Comparison of ENCODE assay signal across 8 mouse cellular contexts in the genomic region with DNA sequence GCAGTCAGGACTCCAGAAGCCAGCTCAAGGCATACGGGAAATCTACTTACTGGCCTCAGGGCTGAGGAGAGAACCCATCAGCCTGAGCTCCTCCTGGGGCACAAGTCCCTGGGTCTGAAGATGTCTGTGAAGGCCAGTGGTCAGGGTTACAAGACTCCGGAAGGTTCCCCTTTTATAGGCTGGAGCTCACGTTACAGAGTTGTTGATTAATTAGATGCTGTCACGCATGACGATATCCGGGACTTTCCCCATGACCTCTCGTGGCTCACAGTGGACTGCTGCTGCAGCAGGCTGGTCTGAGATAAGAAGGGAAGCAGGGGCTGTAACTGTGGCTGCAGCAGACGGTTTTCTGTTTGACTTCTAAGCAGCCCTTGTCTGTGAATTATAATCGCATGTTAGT. TPM values are rescaled to one million over a fixed set of nuclear protein-coding genes. Genes with fewer than 3 reads are reported as not detected.
DNase-seq lines count a peak whose midpoint lies in the region; ATAC-seq lines count a peak whose summit lies in the region.

No protein-coding gene starts in this region.

- WGBS in intestine, embryonic 15.5 days, result 3% methylated on average over 9 of the region's 9 CpGs
- 2% methylated on average over 9 of the region's 9 CpGs for WGBS in liver, embryonic 15.5 days (ENCODE audit: insufficient replicate concordance)
- WGBS in forebrain, embryonic 12.5 days, result 60% methylated on average over 9 of the region's 9 CpGs

- peak overlapping the region; percentile 93 for H3K27ac ChIP-seq in intestine, embryonic 15.5 days
- H3K27ac ChIP-seq in liver, embryonic 15.5 days (replicated peaks), result no peak overlapping the region; the same call in 1 of the 2 replicates
- H3K27ac ChIP-seq in forebrain, embryonic 12.5 days, result no peak overlapping the region

- H3K4me1 ChIP-seq in intestine, embryonic 15.5 days (replicated peaks), result peaks cover 49% of the 10 kb centered on the region
- peaks cover 58% of the 10 kb centered on the region for H3K4me1 ChIP-seq in liver, embryonic 15.5 days (replicated peaks)
- H3K4me1 ChIP-seq in forebrain, embryonic 12.5 days, result no peaks in the 10 kb centered on the region

- H3K36me3 ChIP-seq in intestine, embryonic 15.5 days, result no peaks in the 10 kb centered on the region
- H3K36me3 ChIP-seq in liver, embryonic 15.5 days (replicated peaks), result no peaks in the 10 kb centered on the region
- H3K36me3 ChIP-seq in forebrain, embryonic 12.5 days (replicated peaks), result no peaks in the 10 kb centered on the region

- peak overlapping the region; percentile 32 for H3K4me3 ChIP-seq in intestine, embryonic 15.5 days (replicated peaks)
- peak overlapping the region; percentile 25 for H3K4me3 ChIP-seq in liver, embryonic 15.5 days (replicated peaks)
- H3K4me3 ChIP-seq in forebrain, embryonic 12.5 days (replicated peaks), result no peak overlapping the region

- H3K9ac ChIP-seq in intestine, embryonic 15.5 days, result peak overlapping the region; percentile 33
- peak overlapping the region; percentile 3; the same call in 1 of the 2 replicates for H3K9ac ChIP-seq in liver, embryonic 15.5 days
- no peak overlapping the region for H3K9ac ChIP-seq in forebrain, embryonic 12.5 days

- H3K4me2 ChIP-seq in intestine, embryonic 15.5 days (replicated peaks), result peak overlapping the region; percentile 54
- H3K4me2 ChIP-seq in liver, embryonic 15.5 days, result peak overlapping the region; percentile 50
- no peak overlapping the region for H3K4me2 ChIP-seq in forebrain, embryonic 12.5 days

- DNase-seq in Muller cell, postnatal 12 days (ENCODE audit: inconsistent ontology term), result peak; percentile 24
- peak; percentile 53 for DNase-seq in c-Kit-positive CD71-positive TER-119-positive erythroid progenitor cells, embryonic 14.5 days (ENCODE audit: low spot score)
- DNase-seq in spleen, adult 18-20 months, result peak; percentile 65 to 73
- DNase-seq in cerebellum, adult 8-10 months, result no peak
- DNase-seq in cerebellum, adult 18-20 months, result no peak

- H3K9me3 ChIP-seq in intestine, embryonic 15.5 days, result no peaks in the 10 kb centered on the region
- no peaks in the 10 kb centered on the region for H3K9me3 ChIP-seq in liver, embryonic 15.5 days (replicated peaks)
- no peaks in the 10 kb centered on the region for H3K9me3 ChIP-seq in forebrain, embryonic 12.5 days

- H3K27me3 ChIP-seq in intestine, embryonic 15.5 days (replicated peaks), result no peaks in the 10 kb centered on the region
- H3K27me3 ChIP-seq in liver, embryonic 15.5 days, result peaks cover 9% of the 10 kb centered on the region; the same call in 1 of the 2 replicates
- H3K27me3 ChIP-seq in forebrain, embryonic 12.5 days, result peaks cover 17% of the 10 kb centered on the region

- ATAC-seq in intestine, embryonic 15.5 days, result no peak; the same call in 1 of the 2 replicates
- peak; percentile 39; the same call in 1 of the 2 replicates for ATAC-seq in liver, embryonic 15.5 days (ENCODE audit: insufficient read depth)
- ATAC-seq in forebrain, embryonic 12.5 days (ENCODE audit: low FRiP score), result no peak

RNA-seq across cellular contexts. Expression of a gene that starts 1.2 kb away (rescaled TPM):
- polyA plus RNA-seq in intestine, embryonic 15.5 days (2015; fragmentation: Nextera tagmentation; extraction: Ambion mirVana), result 24.2 and 25.6 TPM in 2 replicates
- polyA plus RNA-seq in liver, embryonic 15.5 days (2015; fragmentation: Nextera tagmentation; extraction: Ambion mirVana), result 2.4 and 3.0 TPM in 2 replicates
- polyA plus RNA-seq in forebrain, embryonic 12.5 days (2016; fragmentation: Nextera tagmentation; extraction: Ambion mirVana), result 0.34 and 0.45 TPM in 2 replicates

RNA-seq across cellular contexts. Expression of a gene that starts 28.8 kb away (rescaled TPM):
- polyA plus RNA-seq in intestine, embryonic 15.5 days (2015; fragmentation: Nextera tagmentation; extraction: Ambion mirVana), result 50.3 and 57.5 TPM in 2 replicates
- 19.4 and 19.5 TPM in 2 replicates for polyA plus RNA-seq in liver, embryonic 15.5 days (2015; fragmentation: Nextera tagmentation; extraction: Ambion mirVana)
- 59.8 and 65.3 TPM in 2 replicates for polyA plus RNA-seq in forebrain, embryonic 12.5 days (2016; fragmentation: Nextera tagmentation; extraction: Ambion mirVana)

RNA-seq across cellular contexts. Expression of a gene that starts 34.2 kb away (rescaled TPM):
- 3.2 and 5.3 TPM in 2 replicates for polyA plus RNA-seq in intestine, embryonic 15.5 days (2015; fragmentation: Nextera tagmentation; extraction: Ambion mirVana)
- polyA plus RNA-seq in liver, embryonic 15.5 days (2015; fragmentation: Nextera tagmentation; extraction: Ambion mirVana), result 3.5 and 4.2 TPM in 2 replicates
- polyA plus RNA-seq in forebrain, embryonic 12.5 days (2016; fragmentation: Nextera tagmentation; extraction: Ambion mirVana), result 2.0 and 2.1 TPM in 2 replicates

Comparison
In these comparisons a context has a peak if more than half of its experiments do, and no peak if none do; other contexts are left out.
1. DNase-seq: peak in Muller cell, postnatal 12 days (single experiment), c-Kit-positive CD71-positive TER-119-positive erythroid progenitor cells, embryonic 14.5 days (single experiment) and spleen, adult 18-20 months (2 of 2); none in cerebellum, adult 8-10 months (single experiment) and cerebellum, adult 18-20 months (0 of 2).